Comparison of ENCODE assay signal across 8 mouse cellular contexts in the genomic region with DNA sequence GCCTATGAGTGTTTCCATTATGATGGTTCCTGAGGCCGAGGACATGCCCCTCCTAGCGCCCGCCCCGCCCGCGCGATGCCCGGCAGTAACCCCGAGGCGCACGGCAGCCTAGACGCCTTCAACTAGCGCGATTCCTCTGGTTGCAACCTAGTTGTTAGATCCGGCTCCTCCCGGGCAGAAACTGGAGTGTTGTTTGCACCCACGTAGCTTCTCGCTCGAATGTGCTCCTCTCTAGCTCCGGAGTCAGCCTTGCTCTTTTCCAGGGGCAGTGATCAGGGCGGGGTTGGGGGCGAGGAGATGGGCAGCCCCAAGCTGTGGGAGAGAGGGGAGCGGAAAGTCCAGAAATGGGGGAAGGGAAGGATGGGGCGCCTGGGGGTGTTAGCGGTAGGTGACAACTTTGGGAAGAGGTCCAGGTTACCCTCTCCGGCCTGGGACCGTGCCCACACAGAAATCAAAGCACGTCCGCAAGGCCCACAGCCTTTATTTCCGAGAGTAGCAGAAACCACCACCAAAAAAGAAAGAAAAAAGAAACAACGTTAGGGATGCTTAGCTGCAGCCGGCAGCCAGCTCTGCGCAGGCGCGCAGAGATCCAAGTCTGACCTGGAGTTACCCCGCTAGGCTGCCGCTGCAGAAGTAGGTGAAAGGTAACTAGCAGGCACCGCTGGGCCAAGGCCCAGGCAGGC. TPM values are rescaled to one million over a fixed set of nuclear protein-coding genes. Genes with fewer than 3 reads are reported as not detected.
DNase-seq lines count a peak whose midpoint lies in the region; ATAC-seq and TF ChIP-seq lines count a peak whose summit lies in the region.

No protein-coding gene starts in this region.

- no peak for TF ChIP-seq CTCF in heart, adult 2 months (IDR thresholded peaks at IDR 0.05)
- TF ChIP-seq CTCF in small intestine, adult 2 months (IDR thresholded peaks at IDR 0.05; ENCODE audit: extremely low read depth, insufficient read length, insufficient replicate concordance, low read depth, low read length), result no peak

- peak overlapping the region; percentile 78 for H3K4me2 ChIP-seq in limb, embryonic 12.5 days
- H3K4me2 ChIP-seq in midbrain, embryonic 13.5 days (replicated peaks), result peak overlapping the region; percentile 83

- DNase-seq in adrenal gland, adult 2 months, result peak; percentile 90
- peak; percentile 82 for DNase-seq in embryonic facial prominence, embryonic 10.5 days (ENCODE audit: low spot score)
- DNase-seq in heart, adult 2 months, result peak; percentile 80 to 90
- DNase-seq in kidney, adult 18-20 months, result peak; percentile 83

- peaks cover 30% of the 10 kb centered on the region for H3K4me1 ChIP-seq in embryonic facial prominence, embryonic 10.5 days
- H3K4me1 ChIP-seq in heart, adult 2 months (ENCODE audit: control insufficient read depth, insufficient read depth, low read length), result peaks cover 11% of the 10 kb centered on the region
- peaks cover 35% of the 10 kb centered on the region for H3K4me1 ChIP-seq in limb, embryonic 12.5 days (replicated peaks)
- peaks cover 19% of the 10 kb centered on the region for H3K4me1 ChIP-seq in midbrain, embryonic 13.5 days (replicated peaks)
- peaks cover 7% of the 10 kb centered on the region for H3K4me1 ChIP-seq in small intestine, adult 2 months (ENCODE audit: control insufficient read depth, insufficient read depth, insufficient read length, low read length)

- H3K36me3 ChIP-seq in embryonic facial prominence, embryonic 10.5 days (replicated peaks), result no peaks in the 10 kb centered on the region
- no peaks in the 10 kb centered on the region for H3K36me3 ChIP-seq in heart, adult 2 months (ENCODE audit: control insufficient read depth, insufficient read depth, low read length)
- H3K36me3 ChIP-seq in limb, embryonic 12.5 days, result no peaks in the 10 kb centered on the region
- H3K36me3 ChIP-seq in midbrain, embryonic 13.5 days, result no peaks in the 10 kb centered on the region
- H3K36me3 ChIP-seq in small intestine, adult 2 months (ENCODE audit: control insufficient read depth, insufficient read depth, low read length), result no peaks in the 10 kb centered on the region

- intact Hi-C loops in heart, adult 2 months (cut with DNase I), result loop anchor here (1.0 to 5.0 kb wide), 4 partner anchors 21 to 105 kb away; a partner anchor contains a TSS

- H3K79me2 ChIP-seq in heart, adult 2 months (replicated peaks; ENCODE audit: control insufficient read depth, insufficient read depth, low read length), result no peaks in the 10 kb centered on the region

- TF ChIP-seq POLR2A in heart, adult 2 months (IDR thresholded peaks at IDR 0.05; ENCODE audit: insufficient read depth, low read depth, low read length), result peak; percentile 42
- no peak; the same call in 1 of the 2 replicates for TF ChIP-seq POLR2A in small intestine, adult 2 months (IDR thresholded peaks at IDR 0.05; ENCODE audit: low read depth, low read length)

- ATAC-seq in limb, embryonic 12.5 days (ENCODE audit: insufficient number of reproducible peaks, insufficient read depth, low FRiP score, low TSS enrichment, low read depth), result peak; percentile 90
- peak; percentile 93 for ATAC-seq in midbrain, embryonic 13.5 days
- no peak for ATAC-seq in erythroid progenitor cell, adult 5-6 weeks (replicated peaks; ENCODE audit: low FRiP score, poor library complexity, severe bottlenecking)

- under 1% methylated on average over 38 of the region's 38 CpGs for WGBS in embryonic facial prominence, embryonic 10.5 days
- 1% methylated on average over 38 of the region's 38 CpGs for WGBS in heart, adult 2 months
- WGBS in limb, embryonic 12.5 days, result under 1% methylated on average over 38 of the region's 38 CpGs
- 1% methylated on average over 38 of the region's 38 CpGs for WGBS in midbrain, embryonic 13.5 days
- 2% methylated on average over 38 of the region's 38 CpGs for WGBS in small intestine, adult 2 months

- H3K9me3 ChIP-seq in embryonic facial prominence, embryonic 10.5 days, result no peaks in the 10 kb centered on the region
- H3K9me3 ChIP-seq in limb, embryonic 12.5 days, result no peaks in the 10 kb centered on the region
- H3K9me3 ChIP-seq in midbrain, embryonic 13.5 days, result no peaks in the 10 kb centered on the region

- peak overlapping the region; percentile 89 for H3K27ac ChIP-seq in embryonic facial prominence, embryonic 10.5 days (replicated peaks)
- H3K27ac ChIP-seq in heart, adult 2 months, result peak overlapping the region; percentile 69
- peak overlapping the region; percentile 91 for H3K27ac ChIP-seq in limb, embryonic 12.5 days
- H3K27ac ChIP-seq in midbrain, embryonic 13.5 days, result peak overlapping the region; percentile 79
- no peak overlapping the region for H3K27ac ChIP-seq in small intestine, adult 2 months (ENCODE audit: insufficient read depth, low read depth, low read length)

- no peaks in the 10 kb centered on the region for H3K27me3 ChIP-seq in embryonic facial prominence, embryonic 10.5 days (replicated peaks; ENCODE audit: low read depth, poor library complexity, severe bottlenecking)
- no peaks in the 10 kb centered on the region for H3K27me3 ChIP-seq in heart, adult 2 months (ENCODE audit: control insufficient read depth, insufficient read depth, low read length)
- H3K27me3 ChIP-seq in limb, embryonic 12.5 days, result no peaks in the 10 kb centered on the region
- no peaks in the 10 kb centered on the region for H3K27me3 ChIP-seq in midbrain, embryonic 13.5 days
- H3K27me3 ChIP-seq in small intestine, adult 2 months (ENCODE audit: control insufficient read depth, insufficient read depth, low read length), result no peaks in the 10 kb centered on the region

- TF ChIP-seq EP300 in heart, adult 2 months (IDR thresholded peaks at IDR 0.05; ENCODE audit: insufficient read depth, low read depth, low read length), result 0 out of 2 replicates have a peak, but pooled peaks have one; percentile 3

- peak overlapping the region; percentile 51 for H3K9ac ChIP-seq in heart, adult 2 months (ENCODE audit: low read depth, low read length)
- H3K9ac ChIP-seq in limb, embryonic 12.5 days (replicated peaks), result peak overlapping the region; percentile 64
- peak overlapping the region; percentile 71 for H3K9ac ChIP-seq in midbrain, embryonic 13.5 days (replicated peaks)

- H3K4me3 ChIP-seq in embryonic facial prominence, embryonic 10.5 days, result peak overlapping the region; percentile 70
- H3K4me3 ChIP-seq in heart, adult 2 months, result peak overlapping the region; percentile 48
- H3K4me3 ChIP-seq in limb, embryonic 12.5 days (replicated peaks), result peak overlapping the region; percentile 54
- H3K4me3 ChIP-seq in midbrain, embryonic 13.5 days (replicated peaks), result peak overlapping the region; percentile 56
- peak overlapping the region; percentile 59 for H3K4me3 ChIP-seq in small intestine, adult 2 months (ENCODE audit: low read depth, low read length)

RNA-seq across cellular contexts. Expression of a gene that starts 58.1 kb away (rescaled TPM):
- 100 to 1,000 TPM; 137 to 213 TPM for total RNA-seq in adrenal gland, adult 2 months (2021)
- 15.7 and 27.8 TPM in 2 replicates for polyA plus RNA-seq in adrenal gland, adult 2 months (2012; rRNA removed)
- 2.9 and 3.6 TPM in 2 replicates for polyA plus RNA-seq in embryonic facial prominence, embryonic 10.5 days (2016; fragmentation: Nextera tagmentation; extraction: Ambion mirVana)
- total RNA-seq in heart, adult 2 months (2021), result 10 to 100 TPM; 13.1 to 23.5 TPM
- 4.2 and 8.4 TPM in 2 replicates for polyA plus RNA-seq in heart, adult 2 months (2012; rRNA removed)
- 6.8 and 7.4 TPM in 2 replicates for polyA plus RNA-seq in limb, embryonic 12.5 days (2016; fragmentation: Nextera tagmentation; extraction: Ambion mirVana)
- polyA plus RNA-seq in midbrain, embryonic 13.5 days (2015; fragmentation: Nextera tagmentation; extraction: Ambion mirVana), result 8.3 and 8.7 TPM in 2 replicates
- polyA plus RNA-seq in small intestine, adult 2 months (2012; rRNA removed), result 0.70 and 2.8 TPM in 2 replicates
- total RNA-seq in erythroid progenitor cell, adult 5-6 weeks (2015; ENCODE audit: low replicate concordance), result 1.3 and 3.2 TPM in 2 replicates
- total RNA-seq in erythroid progenitor cell, adult 5-6 weeks (2017; ENCODE audit: low replicate concordance), result 2.8 and 4.5 TPM in 2 replicates
